Mouse (Mus musculus) layer of hippocampus, postnatal 25 days (tissue): ENCODE measurements at regions not wholly inside any gene's neighbourhood (a gene's known extent, or its start where the extent isn't known, plus 50 kb on each side); places are given as distances from the start of the nearest gene placed in this dataset.

Source experiments
- DNase-seq, 2 experiments: peaks; one replicate each; pipeline ENCODE4 v3.0.0; 2022; ENCODE audit warnings: mixed read lengths in 2 of 2, low spot score in 1 of 2; ENCODE audit errors: extremely low spot score in 1 of 2

GRCm38 (mm10) chr4:124190775-124191174 is 273.0 kb upstream of the 4930535I16Rik start:
- DNase-seq: no peak

GRCm38 (mm10) chr4:124189993-124190385 is 272.2 kb upstream of the 4930535I16Rik start:
- DNase-seq: no peak

- DNase-seq: peak in 1 of 2 experiments; percentile 12
These were observed 271.6 kb upstream of the 4930535I16Rik start for GRCm38 (mm10) chr4:124189352-124189992.

- no peak for DNase-seq
These were observed 269.3 kb upstream of the 4930535I16Rik start for GRCm38 (mm10) chr4:124187108-124187507.

GRCm38 (mm10) chr4:124181335-124181734 is 263.5 kb upstream of the 4930535I16Rik start:
- no peak for DNase-seq

GRCm38 (mm10) chr4:124178401-124179018 is 260.7 kb upstream of the 4930535I16Rik start:
- DNase-seq: no peak

- DNase-seq: no peak
These were observed 257.7 kb upstream of the 4930535I16Rik start for GRCm38 (mm10) chr4:124175531-124175930.

GRCm38 (mm10) chr4:124154627-124155026 is 236.8 kb upstream of the 4930535I16Rik start:
- DNase-seq: no peak

GRCm38 (mm10) chr4:124149771-124150451 is 232.1 kb upstream of the 4930535I16Rik start:
- no peak for DNase-seq

- no peak for DNase-seq
These were observed 231.2 kb upstream of the 4930535I16Rik start for GRCm38 (mm10) chr4:124149037-124149436.

- no peak for DNase-seq
These were observed 229.5 kb upstream of the 4930535I16Rik start for GRCm38 (mm10) chr4:124147276-124147675.

GRCm38 (mm10) chr4:124146135-124146534 is 228.3 kb upstream of the 4930535I16Rik start:
- no peak for DNase-seq

GRCm38 (mm10) chr4:124143630-124144029 is 225.8 kb upstream of the 4930535I16Rik start:
- DNase-seq: no peak

- DNase-seq: no peak
These were observed 225.4 kb upstream of the 4930535I16Rik start for GRCm38 (mm10) chr4:124143226-124143625.

GRCm38 (mm10) chr4:124142083-124142482 is 224.3 kb upstream of the 4930535I16Rik start:
- peak; percentile 90 to 99 for DNase-seq

GRCm38 (mm10) chr4:124135165-124135470 is 217.3 kb upstream of the 4930535I16Rik start:
- peak in 1 of 2 experiments; percentile 15 for DNase-seq

GRCm38 (mm10) chr4:124134341-124135164 is 216.7 kb upstream of the 4930535I16Rik start:
- DNase-seq: no peak

GRCm38 (mm10) chr4:124130946-124131345 is 213.1 kb upstream of the 4930535I16Rik start:
- no peak for DNase-seq

- DNase-seq: no peak
These were observed 208.4 kb upstream of the 4930535I16Rik start for GRCm38 (mm10) chr4:124126258-124126657.

GRCm38 (mm10) chr4:124120334-124120733 is 202.5 kb upstream of the 4930535I16Rik start:
- no peak for DNase-seq

- no peak for DNase-seq
These were observed 196.1 kb upstream of the 4930535I16Rik start for GRCm38 (mm10) chr4:124113856-124114345.
